Mouse (Mus musculus) kidney, embryonic 16.5 days (tissue): Measurements from ENCODE around the gene Trpm8. TPM values are rescaled to one million over a fixed set of nuclear protein-coding genes. Genes with fewer than 3 reads are reported as not detected.

ENCODE experiments used
- ATAC-seq: fragments of 200-750 bp; cut with Nextera tagmentation; 2 replicates; pipeline ENCODE4 v1.8.0; 2017; ENCODE audit warnings: moderate TSS enrichment; ENCODE audit not compliant: low FRiP score, low TSS enrichment
- H3K27ac ChIP-seq: fragments of 300-500 bp; sonication (generic); 2 replicates; pipeline ENCODE4 v1.5.1; 2014; ENCODE audit warnings: low read length
- H3K27me3 ChIP-seq: fragments of 300-500 bp; sonication (generic); 2 replicates; pipeline ENCODE4 v1.6.1; 2014; ENCODE audit warnings: low read length, control low read depth, mixed read lengths; ENCODE audit not compliant: insufficient read depth
- H3K36me3 ChIP-seq: fragments of 300-500 bp; sonication (generic); 2 replicates; pipeline ENCODE4 v1.6.1; 2014; ENCODE audit warnings: low read length, control low read depth, mixed read lengths; ENCODE audit not compliant: insufficient read depth
- H3K4me1 ChIP-seq: fragments of 300-500 bp; sonication (generic); 2 replicates; pipeline ENCODE4 v1.6.1; 2014; ENCODE audit warnings: low read length, control low read depth, mixed read lengths; ENCODE audit not compliant: insufficient read depth
- H3K4me2 ChIP-seq: fragments of 300-500 bp; sonication (generic); replicated peaks from 2 replicates; pipeline ENCODE4 v1.6.1; 2014; ENCODE audit warnings: low read depth, low read length
- H3K4me3 ChIP-seq: fragments of 300-500 bp; sonication (generic); 2 replicates; pipeline ENCODE4 v1.5.1; 2014; ENCODE audit warnings: mild to moderate bottlenecking, low read length
- H3K9ac ChIP-seq: fragments of 300-500 bp; sonication (generic); replicated peaks from 2 replicates; pipeline ENCODE4 v1.6.1; 2014; ENCODE audit warnings: low read length
- H3K9me3 ChIP-seq: fragments of 300-500 bp; sonication (generic); 2 replicates; pipeline ENCODE4 v1.6.1; 2016; ENCODE audit warnings: low read length, control low read depth
- WGBS: fragments of 180-500 bp; shearing (Covaris S2); extraction: QIAGEN DNeasy Blood & Tissue Kit; methylation state at CpG from one replicate; pipeline ENCODE4 v1.1.7; 2014; 5-methylcytosine and 5-hydroxymethylcytosine counted together
- polyA plus RNA-seq: library from polyadenylated mRNA; unstranded; fragments of >200 nt; fragmentation: Nextera tagmentation; extraction: Ambion mirVana; gene quantifications from 2 replicates; pipeline ENCODE4 v1.2.1, GENCODE M21; 2015

Trpm8 gene
- polyA plus RNA-seq, 1 experiment from 2014 or later = not detected

GRCm38 (mm10) chr1:88262961-88263360 lies 14.5 kb upstream of the Trpm8 start:
- Histone ChIP-seq H3K9ac (no peak overlapping the region), H3K36me3 (peaks cover 84% of the 10 kb centered on the region), H3K27me3 (no peaks in the 10 kb centered on the region), H3K4me2 (no peak overlapping the region), H3K27ac (no peak overlapping the region), H3K4me3 (no peak overlapping the region), H3K9me3 (no peaks in the 10 kb centered on the region), H3K4me1 (peaks cover 17% of the 10 kb centered on the region)
- WGBS = 73% methylated on average over 6 of the region's 6 CpGs
- ATAC-seq = no peak

- Histone ChIP-seq H3K36me3 (peaks cover 92% of the 10 kb centered on the region), H3K4me2 (no peak overlapping the region), H3K27me3 (no peaks in the 10 kb centered on the region), H3K9me3 (no peaks in the 10 kb centered on the region), H3K27ac (no peak overlapping the region), H3K4me3 (no peak overlapping the region), H3K9ac (no peak overlapping the region), H3K4me1 (peaks cover 17% of the 10 kb centered on the region)
- WGBS = 92% methylated on average over 5 of the region's 5 CpGs
- no peak for ATAC-seq
These were observed 13.7 kb upstream of the Trpm8 start for GRCm38 (mm10) chr1:88263778-88264177.

GRCm38 (mm10) chr1:88264237-88264868 lies 13.1 kb upstream of the Trpm8 start:
- H3K4me3 ChIP-seq = no peak overlapping the region
- H3K36me3 ChIP-seq = peaks cover 98% of the 10 kb centered on the region
- H3K9ac ChIP-seq = no peak overlapping the region
- peaks cover 13% of the 10 kb centered on the region for H3K4me1 ChIP-seq
- no peak for ATAC-seq
- no peaks in the 10 kb centered on the region for H3K9me3 ChIP-seq
- no peak overlapping the region for H3K27ac ChIP-seq
- H3K27me3 ChIP-seq = no peaks in the 10 kb centered on the region
- WGBS = 83% methylated on average over 7 of the region's 7 CpGs
- H3K4me2 ChIP-seq = no peak overlapping the region

- H3K9me3 ChIP-seq = no peaks in the 10 kb centered on the region
- H3K27ac ChIP-seq = no peak overlapping the region
- no peak overlapping the region for H3K9ac ChIP-seq
- H3K36me3 ChIP-seq = peaks cover 98% of the 10 kb centered on the region
- no peak overlapping the region for H3K4me2 ChIP-seq
- no peak overlapping the region for H3K4me3 ChIP-seq
- WGBS = 79% methylated on average over 4 of the region's 4 CpGs
- ATAC-seq = no peak
- H3K27me3 ChIP-seq = no peaks in the 10 kb centered on the region
- H3K4me1 ChIP-seq = peaks cover 8% of the 10 kb centered on the region; the same call in 1 of the 2 replicates
These were observed 12.6 kb upstream of the Trpm8 start for GRCm38 (mm10) chr1:88264869-88265240.

GRCm38 (mm10) chr1:88266123-88266522 lies 11.3 kb upstream of the Trpm8 start:
- WGBS = 86% methylated on average over 13 of the region's 13 CpGs

GRCm38 (mm10) chr1:88267489-88267888 lies 10.0 kb upstream of the Trpm8 start:
- Histone ChIP-seq H3K36me3 (peaks cover 89% of the 10 kb centered on the region), H3K4me2 (no peak overlapping the region), H3K4me1 (0 out of 2 replicates have a peak, but pooled peaks cover 2% of the 10 kb centered on the region), H3K9ac (no peak overlapping the region), H3K27ac (no peak overlapping the region), H3K27me3 (no peaks in the 10 kb centered on the region), H3K4me3 (no peak overlapping the region), H3K9me3 (no peaks in the 10 kb centered on the region)
- no peak for ATAC-seq
- WGBS = 92% methylated on average over 6 of the region's 6 CpGs

More at GRCm38 (mm10) chr1:88266123-88266522, 11.3 kb upstream of the Trpm8 start:
- Histone ChIP-seq H3K9me3 (no peaks in the 10 kb centered on the region), H3K27ac (no peak overlapping the region), H3K27me3 (no peaks in the 10 kb centered on the region), H3K36me3 (peaks cover 90% of the 10 kb centered on the region), H3K4me2 (no peak overlapping the region), H3K4me3 (no peak overlapping the region), H3K4me1 (0 out of 2 replicates have a peak, but pooled peaks cover 4% of the 10 kb centered on the region), H3K9ac (no peak overlapping the region)
- ATAC-seq = no peak

GRCm38 (mm10) chr1:88268070-88268469 lies 9.4 kb upstream of the Trpm8 start:
- H3K36me3 ChIP-seq = peaks cover 88% of the 10 kb centered on the region
- no peaks in the 10 kb centered on the region for H3K9me3 ChIP-seq
- 88% methylated on average over 6 of the region's 6 CpGs for WGBS

GRCm38 (mm10) chr1:88269539-88270309 lies 7.7 kb upstream of the Trpm8 start:
- H3K9ac ChIP-seq = no peak overlapping the region
- WGBS = 88% methylated on average over 12 of the region's 12 CpGs
- no peaks in the 10 kb centered on the region for H3K9me3 ChIP-seq
- no peak for ATAC-seq
- peaks cover 87% of the 10 kb centered on the region for H3K36me3 ChIP-seq
- no peaks in the 10 kb centered on the region for H3K27me3 ChIP-seq
- H3K4me1 ChIP-seq = no peaks in the 10 kb centered on the region
- H3K27ac ChIP-seq = no peak overlapping the region
- H3K4me3 ChIP-seq = no peak overlapping the region
- no peak overlapping the region for H3K4me2 ChIP-seq

More at GRCm38 (mm10) chr1:88268070-88268469, 9.4 kb upstream of the Trpm8 start:
- Histone ChIP-seq H3K4me2 (no peak overlapping the region), H3K9ac (no peak overlapping the region), H3K4me3 (no peak overlapping the region), H3K27ac (no peak overlapping the region), H3K27me3 (no peaks in the 10 kb centered on the region), H3K4me1 (no peaks in the 10 kb centered on the region)
- no peak for ATAC-seq

GRCm38 (mm10) chr1:88272851-88273250 lies 4.6 kb upstream of the Trpm8 start:
- ATAC-seq = no peak
- H3K9me3 ChIP-seq = no peaks in the 10 kb centered on the region
- H3K36me3 ChIP-seq = peaks cover 66% of the 10 kb centered on the region
- H3K4me2 ChIP-seq = no peak overlapping the region
- H3K4me1 ChIP-seq = peaks cover 13% of the 10 kb centered on the region
- no peak overlapping the region for H3K4me3 ChIP-seq
- WGBS = 64% methylated on average over 4 of the region's 4 CpGs
- no peak overlapping the region for H3K9ac ChIP-seq
- H3K27me3 ChIP-seq = no peaks in the 10 kb centered on the region
- H3K27ac ChIP-seq = no peak overlapping the region

GRCm38 (mm10) chr1:88273326-88273725 lies 4.1 kb upstream of the Trpm8 start:
- no peak overlapping the region for H3K4me3 ChIP-seq
- peaks cover 61% of the 10 kb centered on the region for H3K36me3 ChIP-seq
- H3K9ac ChIP-seq = no peak overlapping the region
- 95% methylated on average over 3 of the region's 3 CpGs for WGBS
- peaks cover 13% of the 10 kb centered on the region for H3K4me1 ChIP-seq
- no peaks in the 10 kb centered on the region for H3K9me3 ChIP-seq
- no peak for ATAC-seq
- no peak overlapping the region for H3K27ac ChIP-seq
- H3K27me3 ChIP-seq = no peaks in the 10 kb centered on the region
- H3K4me2 ChIP-seq = no peak overlapping the region
